Mouse (Mus musculus) kidney, postnatal 10 days (tissue): Measurements from ENCODE around the gene Olfr1183.
"Not testable (repeated sequence)": the region's sequence is repeated elsewhere in the genome, so short reads cannot be mapped to it uniquely, and the experiment has no call there.

Experiments used
- DNase-seq: peaks from one replicate; pipeline ENCODE4 v3.0.0; 2021; ENCODE audit warnings: mixed read lengths

Gene Olfr1183

GRCm38 (mm10) chr2:88454567-88454966 is at the start of gene Olfr1183:
Gene Olfr1183 (plus strand): TSS chr2:88454867.
- DNase-seq: not testable (repeated sequence)

GRCm38 (mm10) chr2:88406353-88406752 is 48.3 kb upstream of the Olfr1183 start, which contains the start of gene Olfr1179:
Gene Olfr1179 (minus strand): TSS chr2:88406453.
- no peak for DNase-seq

GRCm38 (mm10) chr2:88419051-88419450 is 35.6 kb upstream of the Olfr1183 start, which contains the start of gene Olfr1180:
Gene Olfr1180 (minus strand): TSS chr2:88419151.
- no peak for DNase-seq

GRCm38 (mm10) chr2:88426071-88426470 is 28.6 kb upstream of the Olfr1183 start, which contains the start of gene Olfr1181:
Gene Olfr1181 (minus strand): TSS chr2:88426171.
- DNase-seq: no peak

GRCm38 (mm10) chr2:88449031-88449430 is 5.6 kb upstream of the Olfr1183 start, which contains the start of gene Gm13757:
Gene Gm13757 (minus strand): TSS chr2:88449131.
- no peak for DNase-seq

- DNase-seq: no peak
These were observed 28.6 kb downstream of the Olfr1183 start, which contains the start of gene Olfr1184 for GRCm38 (mm10) chr2:88483298-88483697. Gene Olfr1184 (plus strand): TSS chr2:88483598.

- no peak for DNase-seq
These were observed 38.4 kb downstream of the Olfr1183 start, which contains the start of gene Olfr1185-ps1 for GRCm38 (mm10) chr2:88493020-88493419. Gene Olfr1185-ps1 (plus strand): TSS chr2:88493320.

GRCm38 (mm10) chr2:88518251-88518650 is 63.6 kb downstream of the Olfr1183 start, which contains the start of gene Olfr1186:
Gene Olfr1186 (plus strand): TSS chr2:88518551.
- no peak for DNase-seq
